ENCODE assay signal across 9 mouse cellular contexts in the genomic region with DNA sequence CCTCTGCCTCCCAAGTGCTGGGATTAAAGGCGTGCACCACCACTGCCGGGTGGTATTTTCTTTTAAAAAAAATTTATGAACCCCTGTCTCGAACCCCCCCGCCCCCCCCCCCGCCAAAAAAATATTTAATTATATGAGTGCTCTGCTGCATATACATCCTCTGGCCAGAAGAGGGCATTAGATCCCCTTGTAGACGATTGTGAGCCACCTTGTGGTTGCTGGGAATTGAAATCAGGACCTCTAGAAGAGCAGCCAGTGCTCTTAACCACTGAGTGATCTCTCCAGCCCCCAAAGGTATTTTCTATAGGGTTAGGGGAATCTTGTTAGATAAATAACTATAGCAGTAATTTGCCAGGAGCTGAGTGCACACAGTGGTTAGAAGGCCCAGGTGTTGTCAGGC. TPM values are rescaled to one million over a fixed set of nuclear protein-coding genes. Genes with fewer than 3 reads are reported as not detected.
DNase-seq lines count a peak whose midpoint lies in the region; TF ChIP-seq lines count a peak whose summit lies in the region.
"Had no signal": no experiment of that assay in that cellular context is flagged by ENCODE, and none has a peak within 500 bp of the region (broad histone marks: within the 10 kb centered on the region; RNA-seq: fewer than 3 reads in every experiment).

No protein-coding gene starts in this region.

- no peak overlapping the region for H3K4me3 ChIP-seq in gastrocnemius, adult 2 months
- H3K4me3 ChIP-seq: hindbrain, embryonic 15.5 days had no signal

- H3K27ac ChIP-seq in gastrocnemius, adult 2 months = no peak overlapping the region
- H3K27ac ChIP-seq: hindbrain, embryonic 15.5 days had no signal

- H3K27me3 ChIP-seq in splenic B cell, adult 2 months (ENCODE audit: control insufficient read depth, insufficient read depth, low read length, poor library complexity, severe bottlenecking) = no peaks in the 10 kb centered on the region
- H3K27me3 ChIP-seq: hindbrain, embryonic 15.5 days had no signal

- intact Hi-C loops in gastrocnemius, adult 2 months (cut with DNase I) = loop anchor here (5.0 kb wide), 2 partner anchors 58 to 73 kb away; partner anchors contain the start of genes Ccdc116 and Sdf2l1
- intact Hi-C loops in gastrocnemius, postnatal 36 days (cut with DNase I) = loop anchor here (5.0 kb wide), 2 partner anchors 58 to 73 kb away; partner anchors contain the start of genes Ccdc116 and Sdf2l1

- peak; percentile 66 for TF ChIP-seq CTCF in gastrocnemius, adult 2 months (IDR thresholded peaks at IDR 0.05)

- no peaks in the 10 kb centered on the region for H3K36me3 ChIP-seq in splenic B cell, adult 2 months (ENCODE audit: control insufficient read depth, insufficient read depth, low read length, poor library complexity, severe bottlenecking)
- H3K36me3 ChIP-seq: hindbrain, embryonic 15.5 days had no signal

- DNase-seq in gastrocnemius, adult 2 months = peak; percentile 36
- DNase-seq in gastrocnemius, postnatal 36 days = no peak
- peak; percentile 64 to 69 for DNase-seq in B cell, adult 2 months
- peak; percentile 45 for DNase-seq in adrenal gland, postnatal 14 days
- DNase-seq in kidney, postnatal 10 days = peak; percentile 51
- DNase-seq in splenic B cell, adult 2 months (ENCODE audit: low read depth, low spot score) = peak; percentile 86
- no peak for DNase-seq in right cerebral cortex, postnatal 25 days
- DNase-seq in layer of hippocampus, adult 9-10 months (ENCODE audit: low spot score) = no peak

RNA-seq across cellular contexts. Expression of gene Ube2l3, which starts 2.5 kb away (rescaled TPM):
- total RNA-seq in gastrocnemius, adult 2 months (2021) = 100 to 1,000 TPM; 143 to 150 TPM
- total RNA-seq in gastrocnemius, postnatal 36 days (2021) = 100 to 1,000 TPM; 130 to 135 TPM
- total RNA-seq in adrenal gland, postnatal 14 days (2021) = 190 and 193 TPM in 2 replicates

RNA-seq across cellular contexts. Expression of gene Rimbp3, which starts 3.4 kb away (rescaled TPM):
- under 1 TPM in 1 of 2 experiments, not detected in 1; 0.05 TPM for total RNA-seq in gastrocnemius, adult 2 months (2021)
- total RNA-seq in gastrocnemius, postnatal 36 days (2021) = not detected
- 0.07 and 0.08 TPM in 2 replicates for total RNA-seq in adrenal gland, postnatal 14 days (2021)

RNA-seq across cellular contexts. Expression of gene Hic2, which starts 28.4 kb away (rescaled TPM):
- 1 to 10 TPM; 1.1 to 1.8 TPM for total RNA-seq in gastrocnemius, adult 2 months (2021)
- 1 to 10 TPM; 1.1 to 1.3 TPM for total RNA-seq in gastrocnemius, postnatal 36 days (2021)
- total RNA-seq in adrenal gland, postnatal 14 days (2021) = 2.7 and 3.2 TPM in 2 replicates

RNA-seq across cellular contexts. Expression of gene Ccdc116, which starts 58.0 kb away (rescaled TPM):
- total RNA-seq in gastrocnemius, adult 2 months (2021) = under 1 TPM in 1 of 2 experiments, not detected in 1; 0.11 TPM
- total RNA-seq in gastrocnemius, postnatal 36 days (2021) = under 1 TPM in 1 of 2 experiments, not detected in 1; 0.26 TPM
- total RNA-seq in adrenal gland, postnatal 14 days (2021) = 0.45 TPM in 1 of 2 replicates, not detected in the other

Comparison
In these comparisons a context has a peak if more than half of its experiments do, and no peak if none do; other contexts are left out.
1. DNase-seq: peak in gastrocnemius, adult 2 months (single experiment), B cell, adult 2 months (2 of 2), adrenal gland, postnatal 14 days (single experiment), kidney, postnatal 10 days (single experiment) and splenic B cell, adult 2 months (single experiment); none in gastrocnemius, postnatal 36 days (0 of 2), right cerebral cortex, postnatal 25 days (single experiment) and layer of hippocampus, adult 9-10 months (single experiment).